Mouse (Mus musculus) ES-Bruce4 (cell line): ENCODE results near the gene Dstyk. TPM values are rescaled to one million over a fixed set of nuclear protein-coding genes. Genes with fewer than 3 reads are reported as not detected.

ENCODE experiments used
- H3K27ac ChIP-seq: 2 replicates; pipeline ENCODE4 v1.5.1; 2012; ENCODE audit warnings: low read length, inconsistent platforms; ENCODE audit not compliant: insufficient read depth
- H3K27me3 ChIP-seq: 2 replicates; pipeline ENCODE4 v1.6.1; 2012; ENCODE audit warnings: mild to moderate bottlenecking, low read length, inconsistent platforms; ENCODE audit not compliant: control insufficient read depth, poor library complexity, insufficient read depth, severe bottlenecking
- H3K36me3 ChIP-seq: 2 replicates; pipeline ENCODE4 v1.6.1; 2012; ENCODE audit warnings: inconsistent platforms, mild to moderate bottlenecking, low read length, moderate library complexity; ENCODE audit not compliant: control insufficient read depth, poor library complexity, insufficient read depth, severe bottlenecking
- H3K4me1 ChIP-seq: one replicate; pipeline ENCODE4 v1.8.1; 2011; ENCODE audit warnings: low read length; ENCODE audit not compliant: control insufficient read depth, insufficient read depth
- H3K4me3 ChIP-seq: 2 replicates; pipeline ENCODE4 v1.5.1; 2011; ENCODE audit warnings: low read depth, mild to moderate bottlenecking, low read length
- H3K9ac ChIP-seq: 2 replicates; pipeline ENCODE4 v1.6.1; 2012; ENCODE audit warnings: low read depth, mild to moderate bottlenecking, inconsistent platforms; ENCODE audit not compliant: poor library complexity, severe bottlenecking
- H3K9me3 ChIP-seq: replicated peaks from 2 replicates; pipeline ENCODE4 v1.6.1; 2012; ENCODE audit warnings: mild to moderate bottlenecking, low read length, inconsistent platforms; ENCODE audit not compliant: control insufficient read depth, poor library complexity, insufficient read depth, severe bottlenecking
- CTCF ChIP-seq: IDR thresholded peaks from one replicate; pipeline ENCODE4 v1.8.1; 2011; ENCODE audit warnings: low read depth, low read length
- EP300 ChIP-seq: IDR thresholded peaks from 2 replicates; pipeline ENCODE4 v1.6.1; 2011; ENCODE audit warnings: low read depth, low read length; ENCODE audit not compliant: insufficient read depth
- POLR2A ChIP-seq: IDR thresholded peaks from one replicate; pipeline ENCODE4 v1.8.1; 2011; ENCODE audit warnings: low read length; ENCODE audit not compliant: insufficient read depth
- polyA plus RNA-seq: library from polyadenylated mRNA; stranded (reverse); fragments of >200 nt; gene quantifications from 2 replicates; pipeline ENCODE4 v1.2.4, GENCODE M21; 2011; ENCODE audit warnings: low read depth; ENCODE audit not compliant: missing spikeins, insufficient read depth, insufficient read length

The Dstyk gene
- polyA plus RNA-seq, 1 experiment: 19.9 TPM

DNA sequence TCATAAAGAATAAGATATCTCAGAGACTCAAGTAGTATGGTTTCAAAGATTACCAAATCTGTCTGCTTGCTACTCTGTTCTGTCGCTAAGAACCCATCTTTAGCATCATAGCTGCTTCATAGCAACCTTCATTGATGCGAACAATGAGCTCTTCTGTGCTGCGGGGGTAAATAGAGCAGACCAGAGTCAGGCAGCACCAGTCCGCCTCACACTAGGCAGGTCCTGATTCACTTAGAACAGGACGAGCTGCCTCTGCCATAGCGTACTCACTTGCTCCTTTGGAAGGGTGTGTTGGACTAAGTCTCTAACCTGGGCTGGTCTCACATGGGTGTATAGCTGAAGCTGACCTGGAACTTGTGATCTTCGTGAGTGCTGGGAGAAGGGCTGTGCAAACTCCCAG is 88.7 kb downstream of the Dstyk start, which contains the start of gene Tmem81:
Tmem81 (plus strand) TSS at position 173 of the 400 bp plus-strand sequence.
- TF ChIP-seq EP300 (no peak), POLR2A (no peak)
- no peak within 1 kb of the TSS for H3K9ac ChIP-seq
- no peak within 1 kb of the TSS for H3K4me3 ChIP-seq
- no peak within 1 kb of the TSS for H3K27ac ChIP-seq
- peaks cover 45% of the 10 kb centered on the region for H3K36me3 ChIP-seq
- no peaks in the 10 kb centered on the region for H3K27me3 ChIP-seq
- H3K9me3 ChIP-seq: no peaks in the 10 kb centered on the region
- H3K4me1 ChIP-seq: no peaks in the 10 kb centered on the region

DNA sequence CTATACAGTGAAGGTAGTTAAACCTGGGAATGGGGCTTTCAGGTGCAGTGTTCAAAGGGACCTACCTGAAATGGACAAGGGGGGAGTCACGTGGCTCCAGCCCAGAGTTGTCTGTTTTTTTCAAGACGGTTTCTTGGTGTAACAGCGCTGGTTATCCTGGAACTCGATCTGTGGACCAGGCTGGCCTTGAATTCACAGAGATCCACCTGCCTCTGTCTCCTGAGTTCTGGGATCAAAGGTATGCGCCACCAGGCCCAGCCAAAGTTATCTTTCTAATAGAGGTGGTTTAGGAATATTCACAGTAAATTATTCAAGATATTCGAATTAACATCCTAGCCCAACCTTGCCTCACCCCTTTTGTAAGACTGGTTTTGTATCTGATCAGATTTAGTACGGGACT is 89.3 kb downstream of the Dstyk start:
- Histone ChIP-seq H3K27ac (no peak overlapping the region), H3K9ac (no peak overlapping the region), H3K27me3 (no peaks in the 10 kb centered on the region), H3K36me3 (peaks cover 39% of the 10 kb centered on the region), H3K4me3 (no peak overlapping the region), H3K9me3 (no peaks in the 10 kb centered on the region), H3K4me1 (no peaks in the 10 kb centered on the region)
- no peak for TF ChIP-seq POLR2A
- TF ChIP-seq EP300: no peak
- TF ChIP-seq CTCF: no peak

DNA sequence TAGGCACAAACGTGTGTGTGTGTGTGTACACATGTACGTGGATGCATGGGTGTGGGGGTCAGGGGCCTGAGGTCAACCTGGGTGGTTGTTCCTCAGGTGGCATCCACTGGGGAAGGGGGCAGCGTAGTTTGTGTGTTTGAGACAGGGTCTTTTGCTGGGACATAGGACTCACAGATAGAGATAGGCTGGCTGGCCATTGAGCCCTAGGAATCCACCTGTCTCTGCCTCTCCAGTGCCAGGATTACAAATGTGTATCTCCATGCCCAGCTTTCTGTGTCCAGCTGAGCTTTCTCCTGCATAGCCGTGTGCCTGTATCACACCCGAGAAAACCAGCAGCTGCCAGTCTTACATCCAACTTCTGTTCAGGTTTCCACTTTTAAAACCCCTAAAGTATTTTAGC is 92.4 kb downstream of the Dstyk start:
- Histone ChIP-seq H3K4me1 (no peaks in the 10 kb centered on the region), H3K36me3 (peaks cover 17% of the 10 kb centered on the region), H3K27me3 (no peaks in the 10 kb centered on the region), H3K9me3 (no peaks in the 10 kb centered on the region), H3K4me3 (no peak overlapping the region), H3K27ac (no peak overlapping the region), H3K9ac (no peak overlapping the region)
- TF ChIP-seq POLR2A (no peak), CTCF (no peak), EP300 (no peak)

DNA sequence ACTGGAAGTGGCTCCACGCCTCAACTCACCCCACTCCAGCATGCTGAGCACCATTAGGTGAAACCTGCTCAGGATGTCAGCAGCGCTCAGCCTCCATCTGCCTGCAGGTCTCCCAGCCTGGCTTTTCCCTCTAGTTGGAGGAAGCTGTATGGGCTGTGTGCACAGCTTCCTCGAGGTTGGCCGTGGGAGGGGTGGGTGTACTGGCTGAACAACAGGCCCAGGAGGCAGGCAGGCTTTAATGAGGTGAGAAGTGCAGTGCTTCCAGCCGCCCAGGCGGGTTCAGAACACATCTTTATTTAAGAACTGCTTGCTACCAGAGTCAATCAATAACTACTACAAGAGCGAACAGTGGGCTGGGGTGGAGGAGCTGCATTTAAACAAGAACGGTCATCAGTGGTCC is 94.2 kb downstream of the Dstyk start:
- Histone ChIP-seq H3K27ac (no peak overlapping the region), H3K27me3 (no peaks in the 10 kb centered on the region), H3K36me3 (peaks cover 13% of the 10 kb centered on the region; the same call in 1 of the 2 replicates), H3K9ac (no peak overlapping the region), H3K9me3 (no peaks in the 10 kb centered on the region), H3K4me3 (no peak overlapping the region), H3K4me1 (no peaks in the 10 kb centered on the region)
- TF ChIP-seq EP300: no peak
- TF ChIP-seq POLR2A: no peak
- TF ChIP-seq CTCF: no peak

DNA sequence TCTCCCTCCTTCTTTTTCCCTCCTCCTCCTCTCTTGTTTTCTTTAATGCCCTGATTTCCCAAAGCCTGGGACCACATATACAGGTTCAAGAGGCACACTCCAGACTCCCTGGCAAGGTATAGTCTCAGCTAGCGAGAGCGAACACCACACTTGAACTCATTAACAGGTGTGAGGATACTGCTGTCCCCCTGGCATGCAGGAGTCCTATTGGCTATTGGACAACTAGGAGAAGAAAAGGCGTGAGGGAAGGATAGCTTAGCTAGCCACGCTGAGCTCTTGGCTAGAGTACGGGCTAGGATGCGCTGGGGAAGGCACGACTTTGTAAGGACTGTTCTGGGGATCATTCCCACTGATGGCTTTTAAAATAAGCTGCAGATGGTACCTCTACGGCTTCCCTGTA is 94.8 kb downstream of the Dstyk start:
- no peak for TF ChIP-seq EP300
- TF ChIP-seq POLR2A: no peak
- no peak for TF ChIP-seq CTCF
- no peak overlapping the region for H3K27ac ChIP-seq

DNA sequence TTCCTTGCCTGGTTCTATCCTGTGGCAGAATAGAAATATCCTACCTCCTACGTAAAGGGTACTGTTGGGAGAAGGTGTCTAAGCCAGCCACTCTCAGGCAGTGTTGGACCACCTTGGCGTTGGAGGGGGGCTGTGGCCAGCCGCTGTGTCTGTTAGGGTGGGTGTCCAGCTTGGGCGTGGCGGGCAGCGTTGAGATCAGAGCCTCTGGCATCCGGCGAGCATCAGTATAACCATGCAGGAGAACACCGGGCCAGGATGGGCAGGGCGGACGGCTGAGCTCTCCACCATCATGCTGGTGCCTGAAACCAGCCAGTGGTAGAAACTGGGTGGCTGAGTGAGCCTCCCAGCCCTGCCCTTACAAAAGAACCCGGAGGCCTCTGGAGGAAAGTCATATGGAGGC is 98.0 kb downstream of the Dstyk start:
- Histone ChIP-seq H3K27me3 (no peaks in the 10 kb centered on the region), H3K9ac (no peak overlapping the region), H3K27ac (no peak overlapping the region), H3K36me3 (no peaks in the 10 kb centered on the region), H3K4me1 (no peaks in the 10 kb centered on the region), H3K4me3 (no peak overlapping the region), H3K9me3 (no peaks in the 10 kb centered on the region)
- no peak for TF ChIP-seq CTCF
- TF ChIP-seq EP300: no peak
- TF ChIP-seq POLR2A: no peak

More for the DNA sequence above, 94.8 kb downstream of the Dstyk start:
- no peaks in the 10 kb centered on the region for H3K4me1 ChIP-seq
- H3K4me3 ChIP-seq: no peak overlapping the region
- H3K36me3 ChIP-seq: peaks cover 10% of the 10 kb centered on the region; the same call in 1 of the 2 replicates
- no peaks in the 10 kb centered on the region for H3K9me3 ChIP-seq
- no peak overlapping the region for H3K9ac ChIP-seq
- no peaks in the 10 kb centered on the region for H3K27me3 ChIP-seq

Other genes with a start within 250 kb of the Dstyk start
- 16.8 and 20.0 TPM in 2 replicates for gene Lemd1, start 226.1 kb upstream of the Dstyk start, polyA plus RNA-seq
- gene AC124108.1, start 226.1 kb upstream of the Dstyk start, polyA plus RNA-seq: 7.6 and 7.7 TPM in 2 replicates
- gene Gm10188, start 187.8 kb upstream of the Dstyk start, polyA plus RNA-seq: not detected in 2 replicates
- gene Klhdc8a, start 118.9 kb upstream of the Dstyk start, polyA plus RNA-seq: 0.60 and 0.72 TPM in 2 replicates
- gene Nuak2, start 101.4 kb upstream of the Dstyk start, polyA plus RNA-seq: 20.0 and 21.7 TPM in 2 replicates
- gene Tmcc2, start 26.3 kb upstream of the Dstyk start, polyA plus RNA-seq: 11.0 and 11.1 TPM in 2 replicates
- 72.9 and 85.4 TPM in 2 replicates for gene Rbbp5, start 59.8 kb downstream of the Dstyk start, polyA plus RNA-seq
- 8.6 and 10.1 TPM in 2 replicates for gene Tmem81, start 88.7 kb downstream of the Dstyk start, polyA plus RNA-seq
- 3.0 and 3.1 TPM in 2 replicates for gene Cntn2, start 125.7 kb downstream of the Dstyk start, polyA plus RNA-seq